ENCODE assay signal across 22 mouse cellular contexts in genomic region chr10:62993991-62994390, GRCm38 (mm10). TPM values are rescaled to one million over a fixed set of nuclear protein-coding genes. Genes with fewer than 3 reads are reported as not detected.
DNase-seq lines count a peak whose midpoint lies in the region; TF ChIP-seq lines count a peak whose summit lies in the region.
"Had no signal": no experiment of that assay in that cellular context is flagged by ENCODE, and none has a peak within 500 bp of the region (broad histone marks: within the 10 kb centered on the region; RNA-seq: fewer than 3 reads in every experiment).

No protein-coding gene starts in this region.

- no peaks in the 10 kb centered on the region for H3K27me3 ChIP-seq in midbrain, embryonic 10.5 days (ENCODE audit: low read depth, poor library complexity, severe bottlenecking)
- H3K27me3 ChIP-seq: embryonic facial prominence, embryonic 13.5 days; embryonic facial prominence, embryonic 15.5 days; forebrain, embryonic 12.5 days had no signal

- peaks cover 0 to 9% of the 10 kb centered on the region in 2 experiments; a peak in 3 of 4 replicates for H3K4me1 ChIP-seq in ES-E14 (ENCODE audit: control insufficient read depth in 2 of 2, insufficient read depth in 2 of 2, low read length in 2 of 2, poor library complexity in 1 of 2)
- peaks cover 7% of the 10 kb centered on the region; the same call in 1 of the 2 replicates for H3K4me1 ChIP-seq in midbrain, embryonic 10.5 days
- H3K4me1 ChIP-seq: embryonic facial prominence, embryonic 13.5 days; embryonic facial prominence, embryonic 15.5 days; forebrain, embryonic 10.5 days; forebrain, embryonic 12.5 days had no signal

- no peak overlapping the region; the same call in 1 of the 2 replicates for H3K27ac ChIP-seq in ES-E14 (ENCODE audit: insufficient read depth, low read depth, low read length, poor library complexity, severe bottlenecking)
- no peak overlapping the region for H3K27ac ChIP-seq in midbrain, embryonic 10.5 days (replicated peaks)
- H3K27ac ChIP-seq: embryonic facial prominence, embryonic 13.5 days; embryonic facial prominence, embryonic 15.5 days; forebrain, embryonic 10.5 days; forebrain, embryonic 12.5 days had no signal

- no peak overlapping the region; the same call in 1 of the 2 replicates for H3K9ac ChIP-seq in ES-E14 (ENCODE audit: insufficient read depth, low read depth, low read length, poor library complexity, severe bottlenecking)
- H3K9ac ChIP-seq: embryonic facial prominence, embryonic 13.5 days; embryonic facial prominence, embryonic 15.5 days; forebrain, embryonic 12.5 days had no signal

- 96% methylated on average over 7 of the region's 9 CpGs for WGBS in midbrain, embryonic 10.5 days

- peaks cover 47% of the 10 kb centered on the region for H3K36me3 ChIP-seq in ES-E14 (ENCODE audit: control insufficient read depth, insufficient read depth, low read length, poor library complexity, severe bottlenecking)
- H3K36me3 ChIP-seq in midbrain, embryonic 10.5 days, result peaks cover 96% of the 10 kb centered on the region

- peak; percentile 15 for DNase-seq in retina, embryonic 14.5 days (ENCODE audit: low spot score)
- no peak for DNase-seq in retina, postnatal 1 day
- peak; percentile 24 for DNase-seq in ES-E14 (ENCODE audit: low read depth, low spot score)
- peak; percentile 70 for DNase-seq in ZHBTc4 (ENCODE audit: low read depth, low spot score)
- no peak for DNase-seq in spleen, postnatal 36 days (ENCODE audit: low spot score in 2 of 2)
- DNase-seq in heart, adult 9 months (ENCODE audit: low spot score in 2 of 2), result no peak
- no peak for DNase-seq in midbrain, embryonic 10.5 days (ENCODE audit: low spot score)
- DNase-seq: adrenal gland, adult 2 months; adrenal gland, postnatal 10 days; adrenal gland, postnatal 25 days; cerebellum, adult 11 months; cerebellum, adult 18-20 months; cerebellum, adult 8-10 months; cerebellum, adult 9-11 months; cerebellum, postnatal 14 days; cerebellum, postnatal 36 days; embryo, embryonic 11 days had no signal

- H3K9me3 ChIP-seq in ES-E14 (ENCODE audit: control insufficient read depth, insufficient read depth, low read depth, low read length), result no peaks in the 10 kb centered on the region
- H3K9me3 ChIP-seq in midbrain, embryonic 10.5 days (replicated peaks), result no peaks in the 10 kb centered on the region
- H3K9me3 ChIP-seq: embryonic facial prominence, embryonic 13.5 days; embryonic facial prominence, embryonic 15.5 days; forebrain, embryonic 10.5 days; forebrain, embryonic 12.5 days had no signal

- no peak overlapping the region for H3K4me3 ChIP-seq in ES-E14 (ENCODE audit: insufficient read depth in 1 of 2, low read depth in 1 of 2, low read length in 2 of 2, poor library complexity in 1 of 2, severe bottlenecking in 1 of 2)
- no peak overlapping the region for H3K4me3 ChIP-seq in midbrain, embryonic 10.5 days
- H3K4me3 ChIP-seq: embryonic facial prominence, embryonic 13.5 days; embryonic facial prominence, embryonic 15.5 days; erythroblast, embryonic 14.5 days; forebrain, embryonic 10.5 days; forebrain, embryonic 12.5 days had no signal

- in situ Hi-C loops in ES-E14 (cut with MboI; ENCODE audit: low sequenced_read_pairs in 2 of 2, unreplicated experiment in 2 of 2), result no loop called here

TF ChIP-seq in ES-E14, 5 proteins besides CTCF, POLR2A, EP300 and RAD21:
- TF ChIP-seq ZNF384 (IDR thresholded peaks at IDR 0.05; ENCODE audit: low read depth, low read length), result no peak
- no peak for TF ChIP-seq MAFK (IDR thresholded peaks at IDR 0.05; ENCODE audit: insufficient read depth, low read depth, low read length)
- TF ChIP-seq HCFC1 (IDR thresholded peaks at IDR 0.05; ENCODE audit: borderline replicate concordance, insufficient read depth, low read length), result no peak
- no peak for TF ChIP-seq CHD2 (IDR thresholded peaks at IDR 0.05; ENCODE audit: low read depth, low read length)
- TF ChIP-seq ZC3H11A (IDR thresholded peaks at IDR 0.05; ENCODE audit: borderline replicate concordance, low read depth, low read length), result no peak

RNA-seq across cellular contexts. Expression of gene Rufy2, which starts 14.0 kb away (rescaled TPM):
- total RNA-seq in ES-E14 (2012; rRNA removed), result 15.8 and 17.1 TPM in 2 replicates
- polyA plus RNA-seq in midbrain, embryonic 10.5 days (2016; fragmentation: Nextera tagmentation; extraction: Ambion mirVana), result 24.9 and 25.3 TPM in 2 replicates
- polyA plus RNA-seq: erythroblast, embryonic 14.5 days had no signal

RNA-seq across cellular contexts. Expression of gene Hnrnph3, which starts 30.0 kb away (rescaled TPM):
- 23.8 and 25.7 TPM in 2 replicates for total RNA-seq in ES-E14 (2012; rRNA removed)
- 215 and 228 TPM in 2 replicates for polyA plus RNA-seq in midbrain, embryonic 10.5 days (2016; fragmentation: Nextera tagmentation; extraction: Ambion mirVana)

RNA-seq across cellular contexts. Expression of gene Pbld2, which starts 30.1 kb away (rescaled TPM):
- 0.58 and 2.1 TPM in 2 replicates for total RNA-seq in ES-E14 (2012; rRNA removed)
- 0.89 and 1.1 TPM in 2 replicates for polyA plus RNA-seq in midbrain, embryonic 10.5 days (2016; fragmentation: Nextera tagmentation; extraction: Ambion mirVana)
- polyA plus RNA-seq: erythroblast, embryonic 14.5 days had no signal

RNA-seq across cellular contexts. Expression of gene Dna2, which starts 47.2 kb away (rescaled TPM):
- 26.4 and 28.5 TPM in 2 replicates for total RNA-seq in ES-E14 (2012; rRNA removed)
- polyA plus RNA-seq in midbrain, embryonic 10.5 days (2016; fragmentation: Nextera tagmentation; extraction: Ambion mirVana), result 28.7 and 31.9 TPM in 2 replicates

Comparison
In these comparisons a context has a peak if more than half of its experiments do, and no peak if none do; other contexts are left out.
1. DNase-seq: peak in retina, embryonic 14.5 days (single experiment), ES-E14 (single experiment) and ZHBTc4 (single experiment); none in retina, postnatal 1 day (single experiment), spleen, postnatal 36 days (0 of 2), heart, adult 9 months (0 of 2) and midbrain, embryonic 10.5 days (single experiment).